Mouse (Mus musculus): ENCODE data around the gene Klk7. TPM values are rescaled to one million over a fixed set of nuclear protein-coding genes. Genes with fewer than 3 reads are reported as not detected.

Klk7 gene
- polyA plus RNA-seq (2012; ENCODE audit: low replicate concordance): 0.08 TPM in 1 of 2 replicates, not detected in the other

DNA sequence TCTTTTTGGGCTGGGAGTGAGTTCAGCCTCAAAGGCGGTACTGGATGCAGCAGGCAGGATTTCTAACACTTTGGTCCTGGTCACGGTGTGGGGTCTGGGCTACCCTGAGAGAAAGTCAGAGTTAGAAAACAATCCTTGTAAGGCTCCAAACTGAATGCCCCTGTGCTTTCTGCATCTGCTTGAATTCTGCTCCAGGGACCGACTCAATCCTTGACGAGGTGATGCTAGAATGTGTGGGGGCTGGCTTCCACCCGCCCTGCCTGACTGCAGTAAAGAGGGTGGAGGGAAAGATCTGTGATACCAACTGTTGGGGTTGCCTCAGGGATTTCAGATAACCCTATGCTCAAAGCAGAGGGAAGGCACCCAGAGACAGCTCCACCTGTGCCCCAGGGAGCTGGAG, at the start of gene Klk7:
TSS of gene Klk7 (plus strand) at position 301 of the 400 bp plus-strand sequence.

GRCm38 (mm10) chr7:43768597-43768996, 42.5 kb upstream of the Klk7 start, which contains the start of gene Klk12:
Gene Klk12 (plus strand): TSS chr7:43768897.

DNA sequence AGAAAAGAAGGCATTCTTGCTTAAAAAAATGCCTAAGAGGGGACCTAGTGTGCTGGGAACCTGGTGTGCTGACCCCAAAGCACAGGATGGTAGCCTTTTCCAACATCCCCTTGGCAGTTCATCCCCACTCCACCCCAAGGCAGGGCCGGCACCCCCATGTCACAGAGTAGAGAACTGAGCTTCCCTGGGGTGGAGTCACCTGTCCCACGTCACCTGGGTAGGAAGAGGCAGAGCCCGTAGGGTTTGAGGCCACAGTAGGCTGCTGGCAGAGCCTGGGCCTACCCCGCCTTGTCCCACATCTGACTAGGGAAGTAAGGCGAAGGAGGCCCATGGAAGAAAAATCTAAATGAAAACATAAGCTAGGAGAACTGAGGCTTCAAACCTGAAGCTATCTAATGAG, 36.7 kb upstream of the Klk7 start, which contains the start of gene Klk11:
TSS of gene Klk11 (plus strand) at position 241 of the 400 bp plus-strand sequence.

DNA sequence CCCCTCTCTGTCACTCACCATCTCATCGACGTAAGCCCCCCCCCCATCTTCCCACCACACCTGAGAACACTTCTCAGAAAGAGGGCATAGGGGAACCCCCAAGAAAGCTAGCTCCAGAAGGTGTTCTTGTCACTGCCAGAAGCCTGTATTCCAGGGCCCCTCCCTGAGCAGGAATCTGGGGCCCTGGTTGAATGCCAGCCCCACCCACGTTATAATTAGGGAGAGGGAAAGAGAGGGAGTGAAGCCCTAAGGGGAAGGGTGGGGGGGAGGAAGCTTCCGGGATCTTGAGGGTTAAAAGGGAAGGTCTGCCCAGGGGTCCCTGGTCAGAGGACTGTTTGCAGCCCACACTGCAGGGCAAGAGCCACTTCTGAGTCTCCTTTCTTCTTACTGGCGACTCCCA, 30.3 kb upstream of the Klk7 start, which contains the start of gene Klk10:
TSS of gene Klk10 (plus strand) at position 290 of the 400 bp plus-strand sequence.

GRCm38 (mm10) chr7:43791591-43791990, 19.5 kb upstream of the Klk7 start, which contains the start of gene Klk9:
Gene Klk9 (plus strand): TSS chr7:43791891.

GRCm38 (mm10) chr7:43797333-43797769, 13.7 kb upstream of the Klk7 start, which contains the start of gene Klk8:
Gene Klk8 (plus strand): TSS chr7:43797577.

GRCm38 (mm10) chr7:43824199-43824598, 13.1 kb downstream of the Klk7 start, which contains the start of gene Klk6:
Gene Klk6 (plus strand): TSS chr7:43824499.

GRCm38 (mm10) chr7:43841701-43842100, 30.6 kb downstream of the Klk7 start, which contains the start of gene Klk5:
Gene Klk5 (plus strand): TSS chr7:43841971.

Other genes with a start within 250 kb of the Klk7 start
- gene Zfp658, start 249.0 kb upstream of the Klk7 start, polyA plus RNA-seq (2012; ENCODE audit: low replicate concordance): 1.1 and 1.3 TPM in 2 replicates
- gene Zfp719, start 231.7 kb upstream of the Klk7 start, polyA plus RNA-seq (2012; ENCODE audit: low replicate concordance): 0.33 and 0.56 TPM in 2 replicates
- not detected in 2 replicates for gene Zfp819, start 204.1 kb upstream of the Klk7 start, polyA plus RNA-seq (2012; ENCODE audit: low replicate concordance)
- not detected in 2 replicates for gene Ceacam18, start 176.6 kb upstream of the Klk7 start, polyA plus RNA-seq (2012; ENCODE audit: low replicate concordance)
- 8.8 and 9.1 TPM in 2 replicates for gene Siglece, start 151.1 kb upstream of the Klk7 start, polyA plus RNA-seq (2012; ENCODE audit: low replicate concordance)
- gene Ctu1, start 139.3 kb upstream of the Klk7 start, polyA plus RNA-seq (2012; ENCODE audit: low replicate concordance): 10.6 and 22.0 TPM in 2 replicates
- gene Klk14, start 120.9 kb upstream of the Klk7 start, polyA plus RNA-seq (2012; ENCODE audit: low replicate concordance): 0.09 TPM in 1 of 2 replicates, not detected in the other
- not detected in 2 replicates for gene Klk13, start 98.7 kb upstream of the Klk7 start, polyA plus RNA-seq (2012; ENCODE audit: low replicate concordance)
- gene Klk12, start 42.4 kb upstream of the Klk7 start, polyA plus RNA-seq (2012; ENCODE audit: low replicate concordance): not detected in 2 replicates
- gene Klk11, start 36.7 kb upstream of the Klk7 start, polyA plus RNA-seq (2012; ENCODE audit: low replicate concordance): not detected in 2 replicates
- gene Klk10, start 30.3 kb upstream of the Klk7 start, polyA plus RNA-seq (2012; ENCODE audit: low replicate concordance): not detected in 2 replicates
- gene Klk9, start 19.4 kb upstream of the Klk7 start, polyA plus RNA-seq (2012; ENCODE audit: low replicate concordance): not detected in 2 replicates
- 37.9 and 39.2 TPM in 2 replicates for gene Klk8, start 13.7 kb upstream of the Klk7 start, polyA plus RNA-seq (2012; ENCODE audit: low replicate concordance)
- not detected in 2 replicates for gene Klk6, start 13.2 kb downstream of the Klk7 start, polyA plus RNA-seq (2012; ENCODE audit: low replicate concordance)
- gene Klk5, start 30.7 kb downstream of the Klk7 start, polyA plus RNA-seq (2012; ENCODE audit: low replicate concordance): not detected in 2 replicates
- gene Klk4, start 69.9 kb downstream of the Klk7 start, polyA plus RNA-seq (2012; ENCODE audit: low replicate concordance): 0.47 and 0.77 TPM in 2 replicates
- 0.63 TPM in 1 of 2 replicates, not detected in the other for gene Klk15, start 122.4 kb downstream of the Klk7 start, polyA plus RNA-seq (2012; ENCODE audit: low replicate concordance)
- not detected in 2 replicates for gene Klk1b8, start 139.4 kb downstream of the Klk7 start, polyA plus RNA-seq (2012; ENCODE audit: low replicate concordance)
- gene Klk1b1, start 155.5 kb downstream of the Klk7 start, polyA plus RNA-seq (2012; ENCODE audit: low replicate concordance): not detected in 2 replicates
- gene Klk1b9, start 164.8 kb downstream of the Klk7 start, polyA plus RNA-seq (2012; ENCODE audit: low replicate concordance): not detected in 2 replicates
- gene Klk1b11, start 184.6 kb downstream of the Klk7 start, polyA plus RNA-seq (2012; ENCODE audit: low replicate concordance): not detected in 2 replicates
- not detected in 2 replicates for gene Klk1b26, start 200.9 kb downstream of the Klk7 start, polyA plus RNA-seq (2012; ENCODE audit: low replicate concordance)
- gene Klk1b27, start 241.0 kb downstream of the Klk7 start, polyA plus RNA-seq (2012; ENCODE audit: low replicate concordance): 3.6 and 5.5 TPM in 2 replicates

All from hematopoietic multipotent progenitor cell, adult 10-12 weeks (in vitro differentiated cells).